Mouse (Mus musculus) testis, adult 2 months (tissue): ENCODE measurements around the gene Anln. TPM values are rescaled to one million over a fixed set of nuclear protein-coding genes. Genes with fewer than 3 reads are reported as not detected.
A peak's percentile ranks its signal among the peaks of the same experiment; 100 is the strongest.

Experiments used
- H3K27ac ChIP-seq: fragments of 200-500 bp; 2 replicates; pipeline ENCODE4 v1.5.1; 2012; ENCODE audit warnings: low read depth, low read length; ENCODE audit not compliant: control insufficient read depth, insufficient read depth
- H3K27me3 ChIP-seq: fragments of 200-500 bp; 2 replicates; pipeline ENCODE4 v1.6.1; 2012; ENCODE audit warnings: mild to moderate bottlenecking, low read length, moderate library complexity; ENCODE audit not compliant: control insufficient read depth, insufficient read depth
- H3K36me3 ChIP-seq: fragments of 200-500 bp; 2 replicates; pipeline ENCODE4 v1.6.1; 2012; ENCODE audit warnings: mild to moderate bottlenecking, low read length; ENCODE audit not compliant: control insufficient read depth, insufficient read depth
- H3K4me1 ChIP-seq: fragments of 200-500 bp; 2 replicates; pipeline ENCODE4 v1.6.1; 2012; ENCODE audit warnings: low read length; ENCODE audit not compliant: control insufficient read depth, insufficient read depth
- H3K4me3 ChIP-seq: fragments of 200-500 bp; 2 replicates; pipeline ENCODE4 v1.5.1; 2012; ENCODE audit warnings: low read depth, mild to moderate bottlenecking, low read length, moderate library complexity, mixed read lengths; ENCODE audit not compliant: control insufficient read depth
- CTCF ChIP-seq: fragments of 200-500 bp; IDR thresholded peaks from 2 replicates; pipeline ENCODE4 v1.5.1; 2012; ENCODE audit warnings: low read depth, mild to moderate bottlenecking, inconsistent platforms, low read length, moderate library complexity; ENCODE audit not compliant: control insufficient read depth, insufficient read depth, insufficient replicate concordance
- POLR2A ChIP-seq: fragments of 200-500 bp; IDR thresholded peaks from 2 replicates; pipeline ENCODE4 v1.6.1; 2012; ENCODE audit warnings: low read depth, mild to moderate bottlenecking, inconsistent platforms, low read length, moderate library complexity; ENCODE audit not compliant: control insufficient read depth
- polyA plus RNA-seq: library from polyadenylated mRNA; depleted of rRNA; stranded (reverse); fragments of >200 nt; gene quantifications from 2 replicates; pipeline ENCODE4 v1.2.3, GENCODE M21; 2012

The Anln gene
- polyA plus RNA-seq, 1 experiment = 6.3 TPM

DNA sequence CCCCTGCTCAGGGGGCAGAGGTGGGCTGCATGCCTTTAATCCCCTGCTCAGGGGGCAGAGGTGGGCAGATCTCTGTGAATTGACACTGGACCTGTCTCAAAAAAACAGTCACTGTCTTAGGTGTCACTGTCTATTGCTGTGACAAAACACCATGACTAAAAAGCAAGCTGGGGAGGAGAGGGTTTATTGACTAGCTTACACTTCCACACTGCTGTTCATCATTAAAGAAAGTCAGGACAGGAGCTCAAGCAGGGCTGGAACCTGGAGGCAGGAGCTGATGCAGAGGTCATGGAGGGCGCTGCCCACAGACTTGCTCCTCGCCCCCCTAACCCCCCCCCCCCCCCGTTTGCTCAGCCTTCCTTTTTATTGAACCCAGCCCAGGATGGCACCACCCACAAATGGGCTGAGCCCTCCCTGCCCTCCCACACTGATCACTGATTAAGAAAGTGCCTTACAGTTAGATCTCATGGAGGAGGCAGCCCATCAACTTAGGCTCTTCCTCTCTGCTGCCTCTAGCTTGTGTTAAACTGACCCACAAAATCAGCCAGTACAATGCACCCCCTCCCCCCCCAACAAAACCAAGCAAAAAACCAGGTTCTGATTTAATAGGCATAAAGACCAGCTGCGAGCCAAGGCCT, 39.2 kb upstream of the Anln start:
- Histone ChIP-seq H3K27me3 (no peaks in the 10 kb centered on the region), H3K4me3 (no peak overlapping the region), H3K27ac (no peak overlapping the region), H3K4me1 (no peaks in the 10 kb centered on the region), H3K36me3 (no peaks in the 10 kb centered on the region; the same call in 1 of the 2 replicates)
- TF ChIP-seq CTCF (no peak), POLR2A (no peak)

DNA sequence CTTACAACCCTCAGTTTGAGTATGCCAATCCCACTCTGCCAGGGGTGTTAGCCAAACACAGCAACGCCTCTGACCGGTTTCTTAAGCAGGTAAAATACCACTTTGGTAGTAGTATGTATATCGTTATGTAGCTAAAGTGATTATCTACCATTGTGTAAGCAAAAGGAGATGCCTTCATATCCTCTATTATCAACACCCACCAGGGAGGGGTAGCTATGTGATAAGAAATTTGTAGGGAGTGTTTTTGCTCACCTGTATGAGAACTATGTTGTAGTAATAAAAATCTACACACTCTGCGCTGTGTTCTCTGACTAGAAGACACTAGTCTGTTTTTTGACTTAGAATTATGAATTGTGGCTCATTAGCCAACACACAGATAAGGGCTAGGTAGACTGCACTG, 35.7 kb upstream of the Anln start:
- Histone ChIP-seq H3K4me1 (no peaks in the 10 kb centered on the region), H3K36me3 (no peaks in the 10 kb centered on the region; the same call in 1 of the 2 replicates), H3K4me3 (no peak overlapping the region), H3K27ac (peak overlapping the region; percentile 39; the same call in 1 of the 2 replicates), H3K27me3 (no peaks in the 10 kb centered on the region)
- TF ChIP-seq POLR2A = no peak
- no peak for TF ChIP-seq CTCF

DNA sequence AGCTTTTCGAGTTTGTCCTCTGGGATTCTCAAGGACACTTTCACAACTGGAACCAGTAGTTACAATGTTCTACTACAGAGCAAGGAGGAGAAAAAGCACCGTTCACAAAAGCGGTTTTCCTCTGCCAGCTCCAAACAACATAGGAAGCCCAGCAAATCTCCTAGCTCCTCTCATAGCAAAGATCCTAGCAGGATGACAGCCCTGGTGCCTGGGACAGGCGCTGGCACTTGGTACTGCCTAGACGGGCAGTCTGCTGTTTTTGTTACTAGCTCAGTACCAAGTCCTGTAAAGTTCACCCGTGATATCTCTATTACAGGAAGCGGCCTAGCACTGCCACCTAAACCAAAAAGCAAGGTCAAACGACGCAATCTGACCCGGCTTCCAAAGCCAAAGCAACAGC, 35.2 kb upstream of the Anln start:
- Histone ChIP-seq H3K27ac (no peak overlapping the region), H3K4me1 (no peaks in the 10 kb centered on the region), H3K4me3 (no peak overlapping the region), H3K36me3 (no peaks in the 10 kb centered on the region; the same call in 1 of the 2 replicates), H3K27me3 (no peaks in the 10 kb centered on the region)
- TF ChIP-seq CTCF (no peak), POLR2A (no peak)

DNA sequence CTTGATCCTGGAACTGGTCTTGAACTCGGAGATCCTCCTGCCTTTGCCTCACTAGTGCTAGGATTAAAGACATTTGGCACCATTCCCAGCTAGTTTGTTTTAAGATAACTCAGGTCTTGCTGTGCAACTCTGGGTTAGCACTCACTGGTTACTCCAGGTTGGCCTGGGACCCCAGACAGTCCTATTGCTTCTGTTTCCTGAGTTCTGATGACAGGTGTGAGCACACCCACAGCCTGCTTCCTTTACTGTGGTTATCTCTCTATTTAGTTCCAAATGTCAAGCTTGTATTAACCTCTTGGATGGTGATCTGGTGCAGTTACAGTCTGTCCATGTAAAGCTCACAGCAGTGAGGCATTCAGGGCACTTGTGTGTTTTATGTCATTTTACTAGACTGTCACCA, 34.5 kb upstream of the Anln start:
- H3K4me3 ChIP-seq = no peak overlapping the region
- H3K4me1 ChIP-seq = no peaks in the 10 kb centered on the region

DNA sequence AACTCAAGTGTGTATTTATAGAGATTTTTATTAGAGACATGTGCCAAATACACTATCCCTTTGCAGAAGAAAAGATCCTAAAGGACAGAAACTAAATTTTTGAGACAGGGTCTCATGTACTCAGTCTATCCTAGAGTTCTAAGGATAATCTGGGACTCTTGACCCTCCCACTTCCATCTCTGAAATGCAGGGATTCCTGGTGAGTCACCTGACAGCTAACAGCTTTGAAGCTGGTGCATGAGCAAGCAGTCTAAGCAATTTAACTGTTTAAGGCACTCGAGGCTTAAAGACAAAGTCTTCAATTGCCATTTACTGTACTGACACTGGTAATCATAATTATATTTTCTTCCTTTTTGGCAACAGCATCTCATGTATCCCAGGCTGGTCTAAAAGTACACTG, 33.6 kb upstream of the Anln start:
- no peak overlapping the region for H3K27ac ChIP-seq
- H3K4me1 ChIP-seq = peaks cover 4% of the 10 kb centered on the region; the same call in 1 of the 2 replicates
- H3K36me3 ChIP-seq = no peaks in the 10 kb centered on the region; the same call in 1 of the 2 replicates
- TF ChIP-seq CTCF = no peak
- no peak for TF ChIP-seq POLR2A
- no peak overlapping the region for H3K4me3 ChIP-seq
- H3K27me3 ChIP-seq = no peaks in the 10 kb centered on the region

More for the DNA sequence above, 34.5 kb upstream of the Anln start:
- Histone ChIP-seq H3K27me3 (no peaks in the 10 kb centered on the region), H3K36me3 (no peaks in the 10 kb centered on the region; the same call in 1 of the 2 replicates), H3K27ac (no peak overlapping the region)
- TF ChIP-seq CTCF = no peak
- no peak for TF ChIP-seq POLR2A

DNA sequence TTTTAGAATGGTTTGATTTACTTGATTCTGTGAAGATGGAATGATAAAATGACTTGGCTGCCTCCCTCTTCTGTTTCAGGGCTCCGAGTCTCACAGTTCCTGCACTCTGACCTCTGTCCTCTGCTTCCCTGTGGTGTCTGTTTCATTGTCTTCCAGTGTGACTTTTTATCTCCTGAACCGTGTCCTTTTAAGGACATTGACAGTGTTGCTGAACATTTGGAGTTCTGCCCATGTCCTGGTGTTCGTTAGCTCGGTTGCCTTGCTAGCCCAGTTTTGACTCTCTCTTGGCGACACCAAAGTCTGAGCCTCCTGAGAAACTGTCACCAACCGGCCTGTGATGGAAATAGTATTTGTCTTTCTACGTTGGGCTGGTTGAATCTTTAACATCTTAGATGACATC, 31.5 kb upstream of the Anln start:
- Histone ChIP-seq H3K4me3 (no peak overlapping the region), H3K36me3 (no peaks in the 10 kb centered on the region), H3K27me3 (no peaks in the 10 kb centered on the region), H3K27ac (no peak overlapping the region), H3K4me1 (peaks cover 4% of the 10 kb centered on the region; the same call in 1 of the 2 replicates)
- TF ChIP-seq CTCF (no peak), POLR2A (no peak)

DNA sequence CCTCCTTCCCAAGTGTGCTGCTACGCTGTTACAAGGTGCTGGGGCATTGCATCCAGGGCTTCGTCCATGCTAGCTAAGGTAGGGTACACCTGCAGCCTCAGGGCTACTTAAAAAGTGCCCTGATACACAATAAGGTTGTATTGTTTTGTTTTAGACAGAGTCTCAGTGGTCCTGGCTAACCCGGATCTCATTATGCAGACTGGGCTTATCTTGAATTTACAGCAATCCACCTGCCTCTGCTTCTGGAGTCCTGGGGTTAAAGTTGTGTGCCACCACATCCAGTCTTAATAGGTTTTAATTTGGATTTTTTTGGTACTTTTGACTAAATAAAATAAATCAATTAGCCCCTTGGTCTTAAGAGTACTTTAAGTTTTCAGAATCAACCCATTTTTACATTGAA, 30.9 kb upstream of the Anln start:
- no peak for TF ChIP-seq CTCF
- TF ChIP-seq POLR2A = no peak
- H3K4me3 ChIP-seq = no peak overlapping the region
- H3K36me3 ChIP-seq = no peaks in the 10 kb centered on the region
- no peaks in the 10 kb centered on the region for H3K27me3 ChIP-seq
- H3K27ac ChIP-seq = peak overlapping the region; percentile 21; the same call in 1 of the 2 replicates
- peaks cover 4% of the 10 kb centered on the region; the same call in 1 of the 2 replicates for H3K4me1 ChIP-seq

DNA sequence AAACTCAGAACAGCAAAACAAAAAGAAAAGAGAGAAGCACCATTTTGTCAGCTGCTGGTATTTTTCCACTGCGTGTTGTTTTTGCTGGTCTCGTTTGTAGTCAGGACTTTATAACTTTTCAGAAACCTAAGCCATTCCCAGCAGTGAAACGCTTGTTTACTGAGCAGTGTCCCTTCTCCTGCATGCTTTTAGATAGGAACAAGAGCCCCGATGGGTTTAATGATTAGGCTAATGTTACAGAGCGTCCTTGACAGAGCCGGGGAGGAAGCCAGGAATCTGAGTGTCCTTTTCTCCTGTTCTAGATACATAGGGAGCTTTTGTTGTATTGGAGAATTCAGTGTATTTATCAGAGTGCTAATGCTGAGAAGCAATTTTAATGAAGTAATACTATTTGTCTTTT, 28.6 kb upstream of the Anln start:
- Histone ChIP-seq H3K27ac (peak overlapping the region; percentile 82), H3K4me3 (no peak overlapping the region), H3K27me3 (no peaks in the 10 kb centered on the region), H3K36me3 (no peaks in the 10 kb centered on the region), H3K4me1 (peaks cover 4% of the 10 kb centered on the region; the same call in 1 of the 2 replicates)
- no peak for TF ChIP-seq CTCF
